Mouse (Mus musculus): ENCODE results near the gene St5.

Gene St5

DNA sequence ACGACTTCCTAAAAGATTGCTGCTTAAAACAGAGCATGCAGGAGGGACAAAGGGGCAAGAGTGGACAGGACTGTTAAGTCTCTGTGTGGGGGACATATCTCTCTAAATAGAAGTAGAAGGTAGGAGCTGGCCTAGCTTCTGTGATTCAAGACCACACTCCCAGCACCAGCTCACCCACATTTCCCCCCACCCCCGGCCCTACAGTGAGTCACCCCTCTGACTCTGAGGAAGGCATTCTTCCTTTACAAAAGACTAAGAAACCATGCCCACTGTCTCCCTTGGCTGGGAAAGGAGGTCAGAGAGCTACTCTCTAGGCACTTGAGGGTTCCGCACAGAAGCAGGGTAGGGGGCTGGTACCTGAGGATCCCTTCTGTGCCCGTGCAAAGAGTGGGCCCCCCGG is 219.2 kb downstream of the St5 start:
- no peak for DNase-seq (ENCODE audit: low spot score in 2 of 2)

- DNase-seq (ENCODE audit: low spot score in 2 of 2), result no peak
These were observed 222.6 kb downstream of the St5 start for GRCm38 (mm10) chr7:109480765-109481197.

- no peak for DNase-seq (ENCODE audit: low spot score in 2 of 2)
These were observed 225.5 kb downstream of the St5 start for GRCm38 (mm10) chr7:109477926-109478325.

Measured in right cerebral cortex, postnatal 36 days (tissue).